Mouse (Mus musculus): ENCODE data around the gene Evi2a. TPM values are rescaled to one million over a fixed set of nuclear protein-coding genes. Genes with fewer than 3 reads are reported as not detected.
A peak's percentile ranks its signal among the peaks of the same experiment; 100 is the strongest.

The Evi2a gene
- 10 to 100 TPM; 43.8 to 53.2 TPM for polyA plus RNA-seq (2017; shearing (Covaris generic))

GRCm38 (mm10) chr11:79530333-79530761 lies at the start of gene Evi2a, which contains the start of gene Evi2:
Evi2a (minus strand) TSS chr11:79530609.
Evi2 (minus strand) TSS chr11:79530589.
- peak; percentile 85 for ATAC-seq

GRCm38 (mm10) chr11:79577741-79578140 lies 47.3 kb upstream of the Evi2a start:
- ATAC-seq: peak; percentile 80

DNA sequence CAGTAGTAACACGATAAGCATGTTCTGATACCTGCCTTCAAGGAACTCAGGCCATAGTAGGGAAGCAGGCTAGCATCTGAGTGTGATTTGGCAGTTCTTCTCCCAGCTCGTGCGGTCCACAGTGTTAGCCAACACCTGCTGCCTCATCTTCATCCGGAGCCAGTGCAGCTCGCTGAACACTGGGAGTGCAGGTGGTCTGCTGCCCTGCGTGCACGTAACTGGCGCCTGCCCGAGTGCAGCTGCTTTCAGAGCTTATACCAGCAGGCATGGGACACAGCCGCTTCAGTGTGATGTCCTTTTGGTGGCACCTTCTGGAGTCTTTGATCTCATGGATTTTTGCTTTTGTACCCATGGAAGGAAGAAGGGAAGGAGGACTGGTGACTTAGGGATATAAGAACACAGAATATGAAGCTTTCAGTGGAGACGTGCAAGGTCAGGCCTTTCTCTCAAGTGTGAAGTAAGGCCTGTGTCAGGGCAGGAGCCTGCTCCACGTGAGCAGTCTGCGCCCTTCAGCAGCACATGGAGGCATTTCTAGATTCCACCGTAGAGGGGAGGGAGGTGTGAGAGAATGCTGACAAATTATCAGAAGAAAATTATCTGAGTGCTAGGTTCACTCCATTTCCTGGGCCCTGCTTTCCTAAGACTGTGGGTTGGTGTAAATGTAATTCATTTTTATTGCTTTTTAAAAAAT lies 45.1 kb upstream of the Evi2a start:
- no peak for ATAC-seq

GRCm38 (mm10) chr11:79573836-79574235 lies 43.4 kb upstream of the Evi2a start:
- ATAC-seq: no peak

DNA sequence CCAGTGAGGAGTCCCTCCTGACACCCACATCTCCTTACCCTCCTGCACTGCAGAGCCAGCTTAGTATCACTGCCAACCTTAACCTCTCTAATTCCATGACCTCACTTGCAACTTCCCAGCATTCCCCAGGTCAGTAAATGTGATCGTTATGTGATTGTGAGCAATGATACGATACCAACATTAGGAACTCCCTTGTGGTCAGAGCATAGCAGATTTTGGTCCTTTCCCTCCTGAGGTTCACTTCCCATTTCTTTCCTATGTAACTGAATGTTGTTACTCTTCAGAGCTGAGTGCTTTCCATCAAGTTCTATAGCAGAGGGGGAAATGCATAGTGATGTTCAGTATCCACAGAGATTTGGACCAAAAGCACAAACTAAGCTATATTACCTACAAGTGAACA lies 39.9 kb upstream of the Evi2a start:
- no peak for ATAC-seq

DNA sequence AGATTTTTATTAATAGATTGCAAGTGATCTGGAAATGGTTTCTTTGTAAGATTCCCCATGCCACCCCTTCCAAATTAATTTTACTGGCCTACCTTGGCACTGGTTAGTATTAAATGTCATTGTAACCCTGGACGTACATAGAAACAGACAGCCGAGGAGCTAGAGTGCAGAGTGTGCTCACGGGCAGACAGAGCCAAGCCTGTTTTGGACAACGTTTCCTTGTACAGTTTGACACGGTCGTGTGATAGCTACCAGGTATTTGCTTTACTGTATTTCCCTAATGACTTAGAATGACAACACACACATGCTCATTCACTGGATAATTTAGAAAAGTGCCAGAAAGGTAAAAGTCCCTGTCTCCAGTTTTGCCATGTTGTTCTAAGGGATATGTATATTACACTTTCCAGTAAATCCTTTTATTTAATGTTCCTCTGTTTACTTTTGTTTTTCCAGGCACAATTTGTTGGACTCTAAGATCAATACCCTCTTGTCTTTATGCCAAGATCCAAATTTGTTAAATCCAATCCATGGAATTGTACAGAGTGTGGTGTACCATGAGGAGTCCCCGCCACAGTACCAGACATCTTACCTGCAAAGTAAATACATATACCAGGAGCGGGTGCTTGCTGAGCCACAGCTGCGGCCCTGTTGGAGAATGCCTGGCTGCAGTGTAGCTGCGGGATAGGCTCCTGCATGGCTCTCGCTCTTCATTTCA lies 37.9 kb upstream of the Evi2a start:
- ATAC-seq: no peak

GRCm38 (mm10) chr11:79566947-79567346 lies 36.5 kb upstream of the Evi2a start:
- no peak for ATAC-seq

GRCm38 (mm10) chr11:79563493-79563892 lies 33.1 kb upstream of the Evi2a start:
- no peak for ATAC-seq

DNA sequence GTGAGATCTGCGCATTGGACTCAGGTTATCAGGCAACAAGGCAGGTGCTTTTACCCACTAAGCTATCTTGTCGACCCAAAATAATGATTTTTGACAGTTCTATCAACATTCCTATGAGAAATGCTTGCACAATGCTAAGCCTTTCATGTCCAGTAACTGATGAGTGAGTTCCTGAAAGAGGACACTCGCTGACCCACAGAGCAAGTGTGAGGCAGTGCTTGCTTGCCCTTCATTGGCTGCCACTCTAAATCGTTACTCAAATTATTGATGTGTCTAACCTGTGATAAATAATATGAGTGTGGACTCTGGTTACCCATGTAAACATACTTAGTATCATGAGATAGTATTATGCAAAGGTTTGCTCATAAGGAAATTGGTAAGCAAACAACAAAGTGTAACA lies 30.1 kb upstream of the Evi2a start:
- ATAC-seq: no peak

DNA sequence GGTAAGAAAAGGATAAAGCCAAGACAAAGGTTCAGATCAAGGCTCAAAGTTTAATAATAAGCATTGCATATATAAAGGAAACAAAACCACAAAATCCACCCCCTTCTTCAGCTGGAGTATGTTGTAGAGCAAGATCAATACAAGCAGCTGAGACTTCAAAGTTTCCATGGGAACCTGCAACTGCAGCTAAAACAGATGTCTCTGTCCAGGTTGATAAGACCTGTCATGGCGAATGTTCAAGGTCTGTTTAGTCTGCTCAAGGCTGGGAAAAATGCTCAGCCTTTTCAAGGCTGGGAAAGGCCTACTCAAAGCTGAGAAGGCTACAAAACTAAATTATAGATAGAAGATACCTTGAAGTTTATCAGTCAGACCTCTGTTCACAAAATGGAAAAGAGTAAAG lies 22.2 kb upstream of the Evi2a start:
- ATAC-seq: no peak

DNA sequence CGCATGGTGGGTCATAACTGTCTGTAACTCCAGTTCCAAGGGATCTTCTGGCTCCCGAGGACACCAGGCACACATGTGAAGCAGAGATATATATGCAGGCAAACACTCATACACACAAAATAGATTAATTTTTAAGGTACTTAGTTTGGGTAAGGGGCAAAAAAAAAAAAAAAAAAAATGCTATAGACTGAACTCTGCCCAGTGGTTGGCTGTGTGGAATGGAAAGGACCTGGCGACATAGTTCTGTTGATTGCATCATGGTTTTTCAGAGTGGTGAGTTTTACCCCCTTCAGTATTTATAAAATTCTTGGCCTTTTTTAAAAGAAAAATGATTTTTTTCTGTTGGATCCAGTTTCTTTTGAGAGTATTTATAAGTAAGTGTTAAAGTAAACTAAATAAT lies 5.9 kb upstream of the Evi2a start:
- ATAC-seq: no peak

DNA sequence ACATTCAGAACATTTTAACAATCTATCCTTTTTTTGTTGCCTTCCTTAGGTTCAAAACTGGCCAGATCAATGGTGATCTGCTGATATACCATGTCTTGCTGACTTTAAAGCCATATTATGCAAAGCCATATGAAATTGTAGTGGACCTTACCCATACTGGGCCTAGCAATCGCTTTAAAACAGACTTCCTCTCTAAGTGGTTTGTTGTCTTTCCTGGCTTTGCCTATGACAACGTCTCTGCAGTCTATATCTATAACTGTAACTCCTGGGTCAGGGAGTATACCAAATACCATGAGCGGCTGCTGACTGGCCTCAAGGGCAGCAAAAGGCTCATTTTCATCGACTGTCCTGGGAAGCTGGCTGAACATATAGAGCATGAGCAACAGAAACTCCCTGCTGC lies 5.1 kb upstream of the Evi2a start:
- no peak for ATAC-seq

DNA sequence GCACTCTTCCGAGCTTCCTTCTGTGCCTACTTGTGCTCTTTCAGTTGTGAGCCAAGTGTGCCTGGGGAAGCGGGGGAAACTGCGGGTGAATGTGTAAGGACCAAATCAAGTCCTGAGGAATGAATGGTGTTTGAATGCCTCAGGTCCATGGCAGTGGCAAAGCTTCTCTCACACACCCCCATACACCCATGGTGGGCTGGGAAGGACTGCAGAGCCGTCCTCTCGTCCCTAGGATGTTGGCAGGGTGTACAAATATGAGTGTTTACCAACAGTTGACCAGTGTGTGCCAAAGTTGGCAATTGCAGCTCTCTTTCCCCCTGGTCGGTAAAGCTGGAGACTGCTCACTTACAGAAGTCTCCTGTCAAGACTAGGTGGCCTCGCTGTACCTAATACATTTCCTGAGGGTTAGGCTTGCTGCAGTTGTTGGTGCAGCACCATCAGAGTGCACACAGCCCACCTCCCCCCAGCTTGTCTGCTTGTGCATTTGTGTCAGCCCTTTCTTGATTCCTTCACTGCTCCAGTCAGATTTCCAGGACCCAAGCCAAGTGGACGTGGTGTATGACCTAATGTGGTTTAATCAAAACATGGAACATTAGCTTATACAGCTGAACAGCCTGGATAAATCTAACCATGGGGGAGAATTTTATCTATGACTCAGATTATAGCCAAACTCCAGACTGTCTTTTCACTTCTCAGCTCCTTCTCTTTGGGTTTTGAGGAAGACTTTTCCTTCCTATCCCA lies 3.7 kb upstream of the Evi2a start:
- ATAC-seq: no peak

DNA sequence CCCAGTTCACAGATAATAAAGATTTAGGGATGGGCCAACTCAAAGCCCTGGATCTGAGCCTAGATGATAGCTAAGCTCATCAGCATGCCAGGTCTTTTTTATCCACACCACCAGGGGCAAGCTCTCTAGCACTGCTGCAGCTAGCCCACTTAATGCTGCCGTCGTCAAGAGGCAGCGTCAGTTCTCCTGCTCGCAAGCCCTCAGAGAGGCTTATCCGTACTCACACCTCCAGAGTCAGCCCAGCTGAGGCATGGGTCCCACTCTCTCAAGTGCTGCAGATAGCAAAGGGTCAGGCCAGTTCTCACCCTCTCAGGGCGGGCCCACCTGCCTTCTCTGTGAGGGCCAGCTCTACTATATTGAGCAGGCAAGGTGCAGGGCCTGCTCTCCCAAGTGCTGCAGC lies 2.9 kb upstream of the Evi2a start:
- no peak for ATAC-seq

- ATAC-seq: no peak
Measured at GRCm38 (mm10) chr11:79531485-79531884, 1.1 kb upstream of the Evi2a start.

DNA sequence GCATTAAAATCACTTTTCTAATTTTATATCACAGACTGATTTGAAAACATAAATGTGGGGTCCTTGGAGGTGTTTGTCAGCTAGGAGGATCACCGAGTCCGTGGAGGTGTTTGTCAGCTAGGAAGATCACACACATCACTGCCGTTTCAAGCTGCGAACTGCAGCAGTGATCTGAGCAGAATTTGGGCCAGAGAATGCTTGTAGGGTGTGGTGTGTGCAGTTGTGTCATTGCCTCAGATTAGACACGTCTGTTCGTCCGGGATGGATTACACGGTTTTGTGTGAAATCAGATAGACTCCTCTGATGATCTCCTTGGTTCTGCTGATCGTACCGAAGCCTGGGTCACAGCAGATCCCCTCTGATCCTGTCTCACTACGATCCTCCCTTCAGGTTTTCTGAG lies 365 bp upstream of the Evi2a start:
- ATAC-seq: no peak

DNA sequence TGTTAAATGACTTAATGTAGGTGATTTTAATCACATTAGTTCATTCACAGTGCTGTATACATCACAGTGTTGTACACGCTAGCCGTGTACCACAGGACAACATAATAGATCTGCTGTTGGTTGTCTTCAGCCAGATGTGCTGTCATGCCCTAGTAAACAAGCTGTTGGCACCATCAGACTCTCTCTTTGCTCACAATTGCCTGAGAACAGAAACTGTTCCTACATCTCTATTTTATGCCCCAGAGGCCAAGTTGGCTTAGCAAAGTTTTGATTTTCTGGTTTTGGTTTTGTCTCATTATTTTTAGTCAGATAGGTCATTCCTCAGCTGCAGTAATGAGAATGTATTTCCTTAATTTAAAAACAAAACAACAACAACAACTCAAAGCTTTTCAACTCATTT lies 673 bp downstream of the Evi2a start:
- no peak for ATAC-seq

- ATAC-seq: peak; percentile 6
Measured at GRCm38 (mm10) chr11:79529226-79529625, 1.2 kb downstream of the Evi2a start.

- no peak for ATAC-seq
Measured at GRCm38 (mm10) chr11:79528601-79529000, 1.8 kb downstream of the Evi2a start.

GRCm38 (mm10) chr11:79527739-79528384 lies 2.5 kb downstream of the Evi2a start:
- no peak for ATAC-seq

DNA sequence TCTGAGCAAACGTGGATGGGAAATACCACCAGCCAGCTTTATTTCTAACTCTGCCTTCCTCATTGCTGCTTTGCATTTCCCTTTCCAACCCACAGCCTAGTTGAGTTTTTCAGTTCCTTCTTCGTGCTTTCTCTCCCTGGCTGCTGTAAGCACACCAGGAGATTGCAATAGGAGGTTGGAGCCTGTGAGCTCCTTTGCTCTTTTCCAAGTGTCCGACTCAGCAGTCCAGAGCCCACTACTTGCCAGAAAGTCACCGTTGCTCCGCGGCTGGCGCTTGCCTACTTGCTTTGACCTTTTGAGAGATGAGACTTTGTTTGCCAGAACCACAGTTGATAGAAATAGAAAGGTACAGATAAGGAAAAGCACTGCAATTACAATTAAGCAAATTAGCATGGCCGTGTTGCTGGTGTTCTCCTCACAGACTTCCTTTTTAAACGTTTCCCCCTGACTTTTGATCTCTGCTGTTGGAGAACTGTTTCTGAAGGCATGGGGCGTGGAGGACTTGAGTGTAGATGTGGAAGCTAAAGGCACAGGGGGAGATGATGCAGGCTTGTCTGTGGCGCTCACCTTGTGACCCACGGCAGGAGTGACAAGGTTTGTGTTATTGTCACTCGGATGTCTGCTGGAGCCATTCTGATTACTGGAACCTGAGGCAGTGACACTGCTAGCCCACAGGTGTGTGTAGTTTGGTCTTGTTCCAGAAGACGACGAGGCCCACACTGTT lies 3.2 kb downstream of the Evi2a start:
- ATAC-seq: no peak

GRCm38 (mm10) chr11:79526549-79526948 lies 3.9 kb downstream of the Evi2a start:
- ATAC-seq: no peak

DNA sequence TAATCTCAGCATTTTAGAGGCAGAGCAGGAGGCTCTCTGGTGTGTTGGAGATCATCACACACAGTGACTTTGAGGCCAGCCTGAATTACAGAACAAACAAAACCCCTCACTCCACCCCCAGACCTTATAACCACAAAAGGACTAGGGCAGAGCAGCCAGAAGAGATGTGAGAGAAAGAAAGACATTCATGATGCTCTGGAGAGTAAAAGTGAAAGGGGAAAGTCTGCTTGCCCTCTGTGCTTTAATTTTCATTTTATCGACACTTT lies 6.2 kb downstream of the Evi2a start:
- ATAC-seq: no peak

All from CD4-positive, CD25-positive, alpha-beta regulatory T cell, adult 4 months (primary cell).